Mouse (Mus musculus) right cerebral cortex, postnatal 10 days (tissue): ENCODE measurements around the gene Abhd15.
A peak's percentile ranks its signal among the peaks of the same experiment; 100 is the strongest.
"Not testable (repeated sequence)": the region's sequence is repeated elsewhere in the genome, so short reads cannot be mapped to it uniquely, and the experiment has no call there.

ENCODE experiments used
- DNase-seq, 2 experiments: peaks; one replicate each; pipeline ENCODE4 v3.0.0; 2021; ENCODE audit warnings: low spot score in 2 of 2

Abhd15 gene

GRCm38 (mm10) chr11:77511336-77511735, 3.6 kb upstream of the Abhd15 start:
- peak in 1 of 2 experiments; percentile 11 for DNase-seq

GRCm38 (mm10) chr11:77512891-77513810, 1.8 kb upstream of the Abhd15 start:
- peak; percentile 83 to 85 for DNase-seq

- DNase-seq: peak in 1 of 2 experiments; percentile 27
Measured at GRCm38 (mm10) chr11:77513811-77514170, 1.1 kb upstream of the Abhd15 start.

- DNase-seq: peak in 1 of 2 experiments; percentile 26
Measured at GRCm38 (mm10) chr11:77514281-77514831, 565 bp upstream of the Abhd15 start.

- no peak for DNase-seq
Measured at GRCm38 (mm10) chr11:77515637-77516552, 974 bp downstream of the Abhd15 start, which contains the start of gene Trp53i13. Gene Trp53i13, minus strand, starts transcription at chr11:77515980.

GRCm38 (mm10) chr11:77516553-77517425, 1.9 kb downstream of the Abhd15 start:
- no peak for DNase-seq

- DNase-seq: no peak
Measured at GRCm38 (mm10) chr11:77518051-77518798, 3.3 kb downstream of the Abhd15 start.

- no peak for DNase-seq
Measured at GRCm38 (mm10) chr11:77519043-77519442, 4.1 kb downstream of the Abhd15 start, which contains the start of gene Gm10392. Gene Gm10392, minus strand, starts transcription at chr11:77519198.

GRCm38 (mm10) chr11:77520601-77521529, 5.9 kb downstream of the Abhd15 start:
- DNase-seq: peak in 1 of 2 experiments; percentile 61

GRCm38 (mm10) chr11:77525804-77526486, 11.0 kb downstream of the Abhd15 start:
- no peak for DNase-seq

- not testable (repeated sequence) for DNase-seq
Measured at GRCm38 (mm10) chr11:77528420-77528819, 13.5 kb downstream of the Abhd15 start.

GRCm38 (mm10) chr11:77529644-77530043, 14.7 kb downstream of the Abhd15 start:
- DNase-seq: no peak

- DNase-seq: no peak
Measured at GRCm38 (mm10) chr11:77530862-77531261, 15.9 kb downstream of the Abhd15 start.

GRCm38 (mm10) chr11:77532202-77532846, 17.4 kb downstream of the Abhd15 start:
- DNase-seq: no peak

- no peak for DNase-seq
Measured at GRCm38 (mm10) chr11:77545261-77545660, 30.3 kb downstream of the Abhd15 start.

GRCm38 (mm10) chr11:77585201-77585600, 70.3 kb downstream of the Abhd15 start:
- no peak for DNase-seq
